Mouse (Mus musculus) heart, adult 2 months (tissue): Measurements from ENCODE around the gene Notch3.

Source experiments
- CTCF ChIP-seq: fragments of 200-600 bp; IDR thresholded peaks from 2 replicates; pipeline ENCODE4 v1.8.1; 2022; ENCODE audit warnings: antibody characterized with exemption, mild to moderate bottlenecking, moderate library complexity
- POLR2A ChIP-seq: fragments of 200-500 bp; IDR thresholded peaks from 2 replicates; pipeline ENCODE4 v1.6.1; 2011; ENCODE audit warnings: mild to moderate bottlenecking, low read depth, low read length, control low read depth; ENCODE audit not compliant: insufficient read depth

GRCm38 (mm10) chr17:32099943-32100586, 66.6 kb downstream of the Notch3 start:
- 0 out of 2 replicates have a peak, but pooled peaks have one; percentile 13 for TF ChIP-seq CTCF
- 0 out of 2 replicates have a peak, but pooled peaks have one; percentile 18 for TF ChIP-seq POLR2A
